Comparison of ENCODE assay signal across 10 mouse cellular contexts in the genomic region with DNA sequence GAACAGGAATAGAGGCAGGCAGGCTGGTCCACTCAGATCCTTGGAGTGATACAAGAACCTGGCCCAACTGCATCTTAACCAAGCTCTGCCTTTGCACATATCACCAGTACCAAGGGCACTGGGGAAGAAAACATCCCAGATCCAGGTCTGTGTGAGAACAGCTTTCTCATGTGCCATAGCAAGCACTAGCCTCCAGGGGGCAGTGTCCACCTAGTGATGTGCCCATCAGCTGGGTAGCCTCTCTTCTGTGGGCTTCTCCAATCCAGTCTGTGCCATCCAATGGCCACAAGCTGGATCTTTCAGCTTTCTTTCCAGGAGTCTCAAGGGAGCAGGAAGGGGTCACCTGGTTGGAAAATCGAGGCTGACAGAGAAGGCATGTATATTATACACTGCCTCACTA. TPM values are rescaled to one million over a fixed set of nuclear protein-coding genes. Genes with fewer than 3 reads are reported as not detected.
DNase-seq lines count a peak whose midpoint lies in the region; ATAC-seq and TF ChIP-seq lines count a peak whose summit lies in the region.
"Had no signal": no experiment of that assay in that cellular context is flagged by ENCODE, and none has a peak within 500 bp of the region (broad histone marks: within the 10 kb centered on the region; RNA-seq: fewer than 3 reads in every experiment).

No protein-coding gene starts in this region.

- ATAC-seq in forebrain, postnatal 0 days: peak; percentile 59
- peak; percentile 88 for ATAC-seq in monocyte, adult 5-6 weeks (replicated peaks; ENCODE audit: insufficient number of reproducible peaks, low FRiP score, low TSS enrichment, poor library complexity, severe bottlenecking)
- ATAC-seq in stomach, embryonic 14.5 days (ENCODE audit: insufficient number of reproducible peaks, insufficient read depth, low FRiP score, low read depth): peak; percentile 68; the same call in 1 of the 2 replicates

- no peaks in the 10 kb centered on the region for H3K27me3 ChIP-seq in forebrain, postnatal 0 days (ENCODE audit: insufficient read depth, low read length)
- H3K27me3 ChIP-seq in stomach, embryonic 14.5 days (ENCODE audit: control insufficient read depth, insufficient read depth, low read length): no peaks in the 10 kb centered on the region
- H3K27me3 ChIP-seq: embryonic facial prominence, embryonic 13.5 days had no signal

- no peak overlapping the region for H3K9ac ChIP-seq in forebrain, postnatal 0 days
- H3K9ac ChIP-seq in stomach, embryonic 14.5 days (replicated peaks; ENCODE audit: low read depth, low read length): no peak overlapping the region
- H3K9ac ChIP-seq: embryonic facial prominence, embryonic 13.5 days had no signal

- H3K4me3 ChIP-seq in forebrain, postnatal 0 days (ENCODE audit: low read depth, low read length): no peak overlapping the region
- H3K4me3 ChIP-seq in stomach, embryonic 14.5 days (ENCODE audit: low read depth, low read length): no peak overlapping the region
- H3K4me3 ChIP-seq: embryonic facial prominence, embryonic 13.5 days; myocyte had no signal

- H3K4me2 ChIP-seq in forebrain, postnatal 0 days (ENCODE audit: low read depth): no peak overlapping the region
- H3K4me2 ChIP-seq in stomach, embryonic 14.5 days (replicated peaks; ENCODE audit: low read depth, low read length): no peak overlapping the region
- H3K4me2 ChIP-seq: embryonic facial prominence, embryonic 13.5 days had no signal

- peak; percentile 37 for DNase-seq in right cerebral cortex, adult 18-20 months
- DNase-seq in right cerebral cortex, postnatal 36 days (ENCODE audit: low spot score in 2 of 2): no peak
- DNase-seq in cerebellum, adult 11 months: peak; percentile 51
- DNase-seq in forebrain, postnatal 0 days: peak; percentile 60
- DNase-seq in kidney, adult 18-20 months: peak; percentile 73
- peak; percentile 77 for DNase-seq in liver

- WGBS in forebrain, postnatal 0 days: 9% methylated on average over 1 of the region's 1 CpGs
- WGBS in stomach, embryonic 14.5 days: 3% methylated on average over 1 of the region's 1 CpGs

- no peaks in the 10 kb centered on the region for H3K4me1 ChIP-seq in forebrain, postnatal 0 days (ENCODE audit: insufficient read depth)
- no peaks in the 10 kb centered on the region for H3K4me1 ChIP-seq in stomach, embryonic 14.5 days (ENCODE audit: control insufficient read depth, insufficient read depth, low read length)
- H3K4me1 ChIP-seq: embryonic facial prominence, embryonic 13.5 days had no signal

- peak; percentile 85 for TF ChIP-seq CTCF in forebrain, postnatal 0 days (IDR thresholded peaks at IDR 0.05; ENCODE audit: low read depth)

- no peaks in the 10 kb centered on the region for H3K9me3 ChIP-seq in forebrain, postnatal 0 days (ENCODE audit: low read length)
- H3K9me3 ChIP-seq in stomach, embryonic 14.5 days (ENCODE audit: control insufficient read depth, low read depth, low read length): no peaks in the 10 kb centered on the region
- H3K9me3 ChIP-seq: embryonic facial prominence, embryonic 13.5 days had no signal

- H3K27ac ChIP-seq in forebrain, postnatal 0 days (ENCODE audit: low read depth, low read length): no peak overlapping the region
- no peak overlapping the region for H3K27ac ChIP-seq in stomach, embryonic 14.5 days (ENCODE audit: low read length)
- H3K27ac ChIP-seq: embryonic facial prominence, embryonic 13.5 days had no signal

- H3K36me3 ChIP-seq in forebrain, postnatal 0 days (ENCODE audit: insufficient read depth): no peaks in the 10 kb centered on the region
- no peaks in the 10 kb centered on the region for H3K36me3 ChIP-seq in stomach, embryonic 14.5 days (ENCODE audit: control insufficient read depth, insufficient read depth, low read length)
- H3K36me3 ChIP-seq: embryonic facial prominence, embryonic 13.5 days had no signal

RNA-seq across cellular contexts. Expression of gene Gm13547, which starts 5.7 kb away (rescaled TPM):
- not detected in 2 replicates for total RNA-seq in forebrain, postnatal 0 days (2014; rRNA removed)
- not detected in 2 replicates for polyA plus RNA-seq in forebrain, postnatal 0 days (2015; fragmentation: Nextera tagmentation; extraction: Ambion mirVana)
- 3.0 TPM in 1 of 3 replicates, not detected in the others for total RNA-seq in monocyte, adult 5-6 weeks (2017)
- not detected in 2 replicates for polyA plus RNA-seq in stomach, embryonic 14.5 days (2014; fragmentation: Nextera tagmentation; extraction: Ambion mirVana)
- polyA plus RNA-seq: embryonic facial prominence, embryonic 13.5 days; myocyte had no signal

RNA-seq across cellular contexts. Expression of gene Gm13420, which starts 13.3 kb away (rescaled TPM):
- total RNA-seq in forebrain, postnatal 0 days (2014; rRNA removed): 0.86 and 1.5 TPM in 2 replicates
- 0.18 TPM in 1 of 2 replicates, not detected in the other for polyA plus RNA-seq in forebrain, postnatal 0 days (2015; fragmentation: Nextera tagmentation; extraction: Ambion mirVana)
- total RNA-seq in monocyte, adult 5-6 weeks (2017): 0.68 TPM in 1 of 3 replicates, not detected in the others
- 1.6 TPM in 2 replicates for polyA plus RNA-seq in stomach, embryonic 14.5 days (2014; fragmentation: Nextera tagmentation; extraction: Ambion mirVana)
- polyA plus RNA-seq: embryonic facial prominence, embryonic 13.5 days; myocyte had no signal

RNA-seq across cellular contexts. Expression of gene Coq4, which starts 22.5 kb away (rescaled TPM):
- total RNA-seq in forebrain, postnatal 0 days (2014; rRNA removed): 34.5 and 39.7 TPM in 2 replicates
- polyA plus RNA-seq in forebrain, postnatal 0 days (2015; fragmentation: Nextera tagmentation; extraction: Ambion mirVana): 31.2 and 36.7 TPM in 2 replicates
- total RNA-seq in monocyte, adult 5-6 weeks (2017): 1.8 to 11.1 TPM in 2 of 3 replicates, not detected in the other
- polyA plus RNA-seq in stomach, embryonic 14.5 days (2014; fragmentation: Nextera tagmentation; extraction: Ambion mirVana): 33.0 and 39.1 TPM in 2 replicates

RNA-seq across cellular contexts. Expression of gene Trub2, which starts 23.5 kb away (rescaled TPM):
- total RNA-seq in forebrain, postnatal 0 days (2014; rRNA removed): 52.3 and 68.7 TPM in 2 replicates
- 22.4 and 27.3 TPM in 2 replicates for polyA plus RNA-seq in forebrain, postnatal 0 days (2015; fragmentation: Nextera tagmentation; extraction: Ambion mirVana)
- 17.7 to 41.0 TPM (median 28.7 TPM) in 3 replicates for total RNA-seq in monocyte, adult 5-6 weeks (2017)
- 31.0 and 32.3 TPM in 2 replicates for polyA plus RNA-seq in stomach, embryonic 14.5 days (2014; fragmentation: Nextera tagmentation; extraction: Ambion mirVana)

RNA-seq across cellular contexts. Expression of gene Slc27a4, which starts 37.6 kb away (rescaled TPM):
- total RNA-seq in forebrain, postnatal 0 days (2014; rRNA removed): 74.9 and 82.9 TPM in 2 replicates
- 32.3 and 40.3 TPM in 2 replicates for polyA plus RNA-seq in forebrain, postnatal 0 days (2015; fragmentation: Nextera tagmentation; extraction: Ambion mirVana)
- total RNA-seq in monocyte, adult 5-6 weeks (2017): 7.7 to 10.9 TPM (median 8.0 TPM) in 3 replicates
- polyA plus RNA-seq in stomach, embryonic 14.5 days (2014; fragmentation: Nextera tagmentation; extraction: Ambion mirVana): 12.2 TPM in 2 replicates

Comparison
In these comparisons a context has a peak if more than half of its experiments do, and no peak if none do; other contexts are left out.
1. DNase-seq: peak in right cerebral cortex, adult 18-20 months (single experiment), cerebellum, adult 11 months (single experiment), forebrain, postnatal 0 days (single experiment), kidney, adult 18-20 months (single experiment) and liver (single experiment); none in right cerebral cortex, postnatal 36 days (0 of 2).
2. Peak in every context shown above with its lines, with median percentiles within 50 percentile points of each other: ATAC-seq.